Mouse (Mus musculus): ENCODE results near the gene Olfr1359. TPM values are rescaled to one million over a fixed set of nuclear protein-coding genes. Genes with fewer than 3 reads are reported as not detected.
"Not testable (repeated sequence)": the region's sequence is repeated elsewhere in the genome, so short reads cannot be mapped to it uniquely, and the experiment has no call there.

Olfr1359 gene
- total and polyA plus RNA-seq, 3 experiments = 0.22 TPM; not detected in 2

GRCm38 (mm10) chr13:21711698-21712097 is 13.8 kb downstream of the Olfr1359 start:
- DNase-seq (ENCODE audit: low spot score) (no peak), ATAC-seq (ENCODE audit: extremely low read depth, insufficient number of reproducible peaks, low FRiP score, poor library complexity, severe bottlenecking) (no peak)
- H3K9me3 ChIP-seq (replicated peaks) = no peaks in the 10 kb centered on the region
- H3K4me3 ChIP-seq (ENCODE audit: low read depth, low read length) = peak overlapping the region; percentile 68; the same call in 1 of the 2 replicates
- TF ChIP-seq TAL1 (conservative IDR thresholded peaks at IDR 0.05; ENCODE audit: low read depth, low read length) = peak; percentile 31; the same call in 1 of the 2 replicates
- no peak for TF ChIP-seq CTCF (IDR thresholded peaks at IDR 0.05; ENCODE audit: low read depth, low read length)
- H3K4me1 ChIP-seq (ENCODE audit: insufficient read depth, low read depth, low read length) = peaks cover 30% of the 10 kb centered on the region
- no peaks in the 10 kb centered on the region for H3K36me3 ChIP-seq (replicated peaks)
- no peaks in the 10 kb centered on the region for H3K27me3 ChIP-seq (ENCODE audit: insufficient read depth, low read length)

DNA sequence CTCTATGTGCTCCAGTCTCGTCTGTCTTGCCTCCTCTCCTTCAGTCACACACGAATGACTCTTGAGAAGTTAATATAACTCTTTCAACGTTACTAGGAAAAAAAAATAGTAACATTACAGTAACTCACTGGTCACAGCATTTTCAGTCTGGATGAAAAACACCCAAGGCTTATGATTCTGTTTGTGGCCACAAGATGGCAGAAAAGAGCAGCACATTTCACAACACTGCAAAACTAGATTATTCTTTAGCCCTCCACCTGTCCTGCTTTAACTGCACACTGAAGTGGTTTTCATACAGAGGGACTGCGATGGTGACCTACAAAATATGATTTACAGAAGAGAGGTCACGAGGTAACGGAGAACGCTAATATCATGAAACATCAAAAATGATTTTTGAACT is 16.8 kb downstream of the Olfr1359 start:
- H3K27me3 ChIP-seq (ENCODE audit: insufficient read depth, low read length) = no peaks in the 10 kb centered on the region
- peaks cover 43% of the 10 kb centered on the region for H3K4me1 ChIP-seq (ENCODE audit: insufficient read depth, low read depth, low read length)
- TF ChIP-seq CTCF (IDR thresholded peaks at IDR 0.05; ENCODE audit: low read depth, low read length) (peak; percentile 74), GATA1 (IDR thresholded peaks at IDR 0.05; ENCODE audit: borderline replicate concordance, low read length) (no peak)
- H3K36me3 ChIP-seq (replicated peaks) = no peaks in the 10 kb centered on the region
- H3K9me3 ChIP-seq (replicated peaks) = no peaks in the 10 kb centered on the region
- ATAC-seq (ENCODE audit: extremely low read depth, insufficient number of reproducible peaks, low FRiP score, poor library complexity, severe bottlenecking) (no peak), DNase-seq (ENCODE audit: low spot score) (peak; percentile 11)
- peak overlapping the region; percentile 67; the same call in 1 of the 2 replicates for H3K4me3 ChIP-seq (ENCODE audit: low read depth, low read length)

- Histone ChIP-seq H3K27me3 (ENCODE audit: insufficient read depth, low read length) (no peaks in the 10 kb centered on the region), H3K4me1 (ENCODE audit: insufficient read depth, low read depth, low read length) (peaks cover 48% of the 10 kb centered on the region), H3K4me3 (ENCODE audit: low read depth, low read length) (peak overlapping the region; percentile 67), H3K9me3 (replicated peaks) (no peaks in the 10 kb centered on the region), H3K36me3 (replicated peaks) (no peaks in the 10 kb centered on the region)
- ATAC-seq (ENCODE audit: extremely low read depth, insufficient number of reproducible peaks, low FRiP score, poor library complexity, severe bottlenecking) = no peak
- no peak for DNase-seq (ENCODE audit: low spot score)
- TF ChIP-seq TAL1 (conservative IDR thresholded peaks at IDR 0.05; ENCODE audit: low read depth, low read length) (no peak), GATA1 (IDR thresholded peaks at IDR 0.05; ENCODE audit: borderline replicate concordance, low read length) (no peak), CTCF (IDR thresholded peaks at IDR 0.05; ENCODE audit: low read depth, low read length) (no peak), POLR2AphosphoS5 (IDR thresholded peaks at IDR 0.05; ENCODE audit: insufficient replicate concordance, low read depth, low read length) (peak; percentile 93; the same call in 1 of the 2 replicates)
Measured at GRCm38 (mm10) chr13:21715131-21715863, 17.4 kb downstream of the Olfr1359 start.

- DNase-seq (ENCODE audit: low spot score) (peak; percentile 95), ATAC-seq (ENCODE audit: extremely low read depth, insufficient number of reproducible peaks, low FRiP score, poor library complexity, severe bottlenecking) (peak; percentile 72)
- Histone ChIP-seq H3K4me1 (ENCODE audit: insufficient read depth, low read depth, low read length) (peaks cover 51% of the 10 kb centered on the region), H3K4me3 (ENCODE audit: low read depth, low read length) (peak within 1 kb of the TSS; percentile 68)
- not testable (repeated sequence) for H3K27me3 ChIP-seq (ENCODE audit: insufficient read depth, low read length); H3K36me3 ChIP-seq (replicated peaks); H3K9me3 ChIP-seq (replicated peaks)
- peak; percentile 93; the same call in 1 of the 2 replicates for TF ChIP-seq POLR2AphosphoS5 (IDR thresholded peaks at IDR 0.05; ENCODE audit: insufficient replicate concordance, low read depth, low read length)
Measured at GRCm38 (mm10) chr13:21715864-21716539, 18.1 kb downstream of the Olfr1359 start, which contains the start of the genes Hist1h2bl and Hist1h2ai. Gene Hist1h2bl (minus strand): TSS chr13:21716143. Gene Hist1h2ai (plus strand): TSS chr13:21716422.

GRCm38 (mm10) chr13:21716540-21717391 is 18.9 kb downstream of the Olfr1359 start:
- not testable (repeated sequence) for H3K9me3 ChIP-seq (replicated peaks); H3K36me3 ChIP-seq (replicated peaks); H3K27me3 ChIP-seq (ENCODE audit: insufficient read depth, low read length); ATAC-seq (ENCODE audit: extremely low read depth, insufficient number of reproducible peaks, low FRiP score, poor library complexity, severe bottlenecking)
- peak; percentile 98 for TF ChIP-seq POLR2AphosphoS5 (IDR thresholded peaks at IDR 0.05; ENCODE audit: insufficient replicate concordance, low read depth, low read length)
- Histone ChIP-seq H3K4me1 (ENCODE audit: insufficient read depth, low read depth, low read length) (peaks cover 47% of the 10 kb centered on the region), H3K4me3 (ENCODE audit: low read depth, low read length) (peak overlapping the region; percentile 68; the same call in 1 of the 2 replicates)
- DNase-seq (ENCODE audit: low spot score) = peak; percentile 21

GRCm38 (mm10) chr13:21717397-21718357 is 19.8 kb downstream of the Olfr1359 start, which contains the start of gene Hist1h3h:
Gene Hist1h3h (plus strand): TSS chr13:21717659.
- peak within 1 kb of the TSS; percentile 68 for H3K4me3 ChIP-seq (ENCODE audit: low read depth, low read length)
- H3K36me3 ChIP-seq (replicated peaks); H3K9me3 ChIP-seq (replicated peaks); H3K27me3 ChIP-seq (ENCODE audit: insufficient read depth, low read length): not testable (repeated sequence)
- TF ChIP-seq POLR2AphosphoS5 (IDR thresholded peaks at IDR 0.05; ENCODE audit: insufficient replicate concordance, low read depth, low read length) = peak; percentile 71; the same call in 1 of the 2 replicates
- ATAC-seq (ENCODE audit: extremely low read depth, insufficient number of reproducible peaks, low FRiP score, poor library complexity, severe bottlenecking) = peak; percentile 9; the same call in 1 of the 2 replicates
- DNase-seq (ENCODE audit: low spot score) = peak; percentile 78
- peaks cover 41% of the 10 kb centered on the region for H3K4me1 ChIP-seq (ENCODE audit: insufficient read depth, low read depth, low read length)
